Mouse (Mus musculus): ENCODE results near the gene Tmem53. TPM values are rescaled to one million over a fixed set of nuclear protein-coding genes. Genes with fewer than 3 reads are reported as not detected.
A peak's percentile ranks its signal among the peaks of the same experiment; 100 is the strongest.

The Tmem53 gene
- polyA plus RNA-seq, 1 experiment from 2014 or later: 7.3 TPM

DNA sequence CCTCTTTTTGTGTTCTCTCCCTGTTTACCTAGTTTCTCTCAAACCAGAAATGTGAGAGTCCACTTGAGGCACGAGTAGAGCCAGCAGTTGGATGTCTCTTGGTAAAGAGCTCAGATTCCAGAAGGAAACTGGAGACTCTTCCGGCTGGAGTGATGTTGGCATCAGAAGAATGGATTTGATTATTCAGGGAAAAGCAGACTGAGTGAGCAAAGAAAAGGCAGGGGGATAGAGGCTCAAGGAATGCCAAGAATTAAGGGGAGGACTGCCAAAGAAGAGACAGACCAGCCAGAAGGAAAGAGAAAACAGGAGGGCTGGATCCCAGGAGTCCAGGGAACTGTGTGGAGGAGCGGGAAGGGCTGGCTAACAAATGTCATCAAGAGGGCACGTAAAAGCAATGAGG, 15.9 kb upstream of the Tmem53 start:
- H3K4me1 ChIP-seq (ENCODE audit: control insufficient read depth, insufficient read depth, low read length): no peaks in the 10 kb centered on the region; the same call in 1 of the 2 replicates
- no peak for ATAC-seq (ENCODE audit: low read depth)
- no peaks in the 10 kb centered on the region for H3K27me3 ChIP-seq (ENCODE audit: control insufficient read depth, insufficient read depth, low read length)
- no peak overlapping the region for H3K4me3 ChIP-seq (ENCODE audit: low read depth, low read length)
- H3K4me2 ChIP-seq (ENCODE audit: low read depth, low read length): no peak overlapping the region
- 64% methylated on average over 4 of the region's 4 CpGs for WGBS
- H3K9ac ChIP-seq (replicated peaks; ENCODE audit: low read depth, low read length): no peak overlapping the region
- no peaks in the 10 kb centered on the region for H3K36me3 ChIP-seq (ENCODE audit: control insufficient read depth, insufficient read depth, low read length)
- H3K9me3 ChIP-seq (ENCODE audit: control insufficient read depth, low read length): no peaks in the 10 kb centered on the region
- no peak overlapping the region for H3K27ac ChIP-seq (ENCODE audit: low read depth, low read length)

DNA sequence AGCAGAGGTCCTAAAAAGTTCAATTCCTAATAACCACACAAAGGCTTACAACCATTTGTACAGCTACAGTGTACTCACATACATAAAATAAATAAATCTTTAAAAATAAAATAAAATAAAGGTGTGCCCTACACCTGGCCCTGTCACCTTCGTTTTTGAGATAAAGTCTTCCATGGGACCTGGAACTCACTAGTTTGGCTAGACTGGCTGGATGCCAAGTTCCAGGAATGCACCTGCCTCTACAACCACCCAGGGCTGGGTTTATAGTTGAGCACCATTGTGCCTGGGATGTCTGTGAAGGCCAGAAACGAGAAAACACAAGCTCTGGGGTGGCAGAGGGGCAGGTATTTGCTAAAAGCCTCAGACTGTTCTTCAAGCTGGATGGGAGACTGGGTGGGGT, 12.6 kb upstream of the Tmem53 start:
- Histone ChIP-seq H3K4me3 (ENCODE audit: low read depth, low read length) (no peak overlapping the region), H3K9me3 (ENCODE audit: control insufficient read depth, low read length) (no peaks in the 10 kb centered on the region), H3K36me3 (ENCODE audit: control insufficient read depth, insufficient read depth, low read length) (no peaks in the 10 kb centered on the region), H3K4me2 (ENCODE audit: low read depth, low read length) (no peak overlapping the region), H3K4me1 (ENCODE audit: control insufficient read depth, insufficient read depth, low read length) (no peaks in the 10 kb centered on the region; the same call in 1 of the 2 replicates), H3K9ac (replicated peaks; ENCODE audit: low read depth, low read length) (no peak overlapping the region), H3K27ac (ENCODE audit: low read depth, low read length) (no peak overlapping the region), H3K27me3 (ENCODE audit: control insufficient read depth, insufficient read depth, low read length) (no peaks in the 10 kb centered on the region)
- no peak for ATAC-seq (ENCODE audit: low read depth)
- 53% methylated on average over 2 of the region's 2 CpGs for WGBS

DNA sequence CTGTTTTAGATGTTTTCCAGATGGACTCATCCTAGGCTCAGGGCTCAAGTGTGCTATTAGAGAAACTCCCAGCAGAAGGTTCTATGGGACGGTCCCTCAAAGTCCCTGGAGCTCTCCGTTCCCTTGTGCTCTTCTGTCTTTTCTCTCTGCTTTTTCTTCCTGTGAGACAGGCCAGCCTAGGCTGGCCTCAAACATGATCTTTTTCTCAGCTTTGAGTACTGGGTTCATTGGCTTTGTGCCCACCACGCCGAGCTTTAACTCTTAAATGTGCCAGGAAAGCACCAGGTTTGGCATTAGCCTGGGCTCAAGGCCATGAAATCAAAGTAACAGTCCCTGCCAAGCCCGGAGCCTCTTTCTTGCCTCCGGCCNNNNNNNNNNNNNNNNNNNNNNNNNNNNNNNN, 10.9 kb upstream of the Tmem53 start:
- Histone ChIP-seq H3K9me3 (ENCODE audit: control insufficient read depth, low read length) (no peaks in the 10 kb centered on the region), H3K4me1 (ENCODE audit: control insufficient read depth, insufficient read depth, low read length) (no peaks in the 10 kb centered on the region), H3K4me2 (ENCODE audit: low read depth, low read length) (no peak overlapping the region), H3K27me3 (ENCODE audit: control insufficient read depth, insufficient read depth, low read length) (no peaks in the 10 kb centered on the region), H3K9ac (replicated peaks; ENCODE audit: low read depth, low read length) (no peak overlapping the region), H3K36me3 (ENCODE audit: control insufficient read depth, insufficient read depth, low read length) (no peaks in the 10 kb centered on the region), H3K27ac (ENCODE audit: low read depth, low read length) (no peak overlapping the region), H3K4me3 (ENCODE audit: low read depth, low read length) (no peak overlapping the region)
- WGBS: 62% methylated on average over 6 of the region's 6 CpGs
- ATAC-seq (ENCODE audit: low read depth): no peak

- no peaks in the 10 kb centered on the region for H3K4me1 ChIP-seq (ENCODE audit: control insufficient read depth, insufficient read depth, low read length)
- no peaks in the 10 kb centered on the region for H3K36me3 ChIP-seq (ENCODE audit: control insufficient read depth, insufficient read depth, low read length)
- no peak overlapping the region for H3K4me2 ChIP-seq (ENCODE audit: low read depth, low read length)
- H3K9me3 ChIP-seq (ENCODE audit: control insufficient read depth, low read length): no peaks in the 10 kb centered on the region
- H3K9ac ChIP-seq (replicated peaks; ENCODE audit: low read depth, low read length): no peak overlapping the region
- WGBS: 63% methylated on average over 1 of the region's 1 CpGs
- H3K27me3 ChIP-seq (ENCODE audit: control insufficient read depth, insufficient read depth, low read length): no peaks in the 10 kb centered on the region
- H3K4me3 ChIP-seq (ENCODE audit: low read depth, low read length): no peak overlapping the region
- no peak overlapping the region for H3K27ac ChIP-seq (ENCODE audit: low read depth, low read length)
- no peak; the same call in 1 of the 2 replicates for ATAC-seq (ENCODE audit: low read depth)
Observed at GRCm38 (mm10) chr4:117250982-117251381, 769 bp upstream of the Tmem53 start.

GRCm38 (mm10) chr4:117252351-117252750, 600 bp downstream of the Tmem53 start:
- 0 out of 2 replicates have a peak, but pooled peaks have one; percentile 35 for ATAC-seq (ENCODE audit: low read depth)
- 30% methylated on average over 5 of the region's 5 CpGs for WGBS
- peak overlapping the region; percentile 41; the same call in 1 of the 2 replicates for H3K27ac ChIP-seq (ENCODE audit: low read depth, low read length)
- H3K4me1 ChIP-seq (ENCODE audit: control insufficient read depth, insufficient read depth, low read length): no peaks in the 10 kb centered on the region
- H3K9me3 ChIP-seq (ENCODE audit: control insufficient read depth, low read length): no peaks in the 10 kb centered on the region
- peak overlapping the region; percentile 52 for H3K4me2 ChIP-seq (ENCODE audit: low read depth, low read length)
- H3K4me3 ChIP-seq (ENCODE audit: low read depth, low read length): peak overlapping the region; percentile 59
- peak overlapping the region; percentile 72 for H3K9ac ChIP-seq (replicated peaks; ENCODE audit: low read depth, low read length)
- no peaks in the 10 kb centered on the region for H3K27me3 ChIP-seq (ENCODE audit: control insufficient read depth, insufficient read depth, low read length)
- H3K36me3 ChIP-seq (ENCODE audit: control insufficient read depth, insufficient read depth, low read length): no peaks in the 10 kb centered on the region

- Histone ChIP-seq H3K36me3 (ENCODE audit: control insufficient read depth, insufficient read depth, low read length) (no peaks in the 10 kb centered on the region), H3K27ac (ENCODE audit: low read depth, low read length) (no peak overlapping the region), H3K9ac (replicated peaks; ENCODE audit: low read depth, low read length) (no peak overlapping the region), H3K4me1 (ENCODE audit: control insufficient read depth, insufficient read depth, low read length) (no peaks in the 10 kb centered on the region), H3K4me2 (ENCODE audit: low read depth, low read length) (peak overlapping the region; percentile 52; the same call in 1 of the 2 replicates), H3K27me3 (ENCODE audit: control insufficient read depth, insufficient read depth, low read length) (no peaks in the 10 kb centered on the region), H3K4me3 (ENCODE audit: low read depth, low read length) (peak overlapping the region; percentile 59; the same call in 1 of the 2 replicates), H3K9me3 (ENCODE audit: control insufficient read depth, low read length) (no peaks in the 10 kb centered on the region)
- WGBS: 89% methylated on average over 5 of the region's 5 CpGs
- ATAC-seq (ENCODE audit: low read depth): no peak
Observed at GRCm38 (mm10) chr4:117252755-117253154, 1.0 kb downstream of the Tmem53 start.

DNA sequence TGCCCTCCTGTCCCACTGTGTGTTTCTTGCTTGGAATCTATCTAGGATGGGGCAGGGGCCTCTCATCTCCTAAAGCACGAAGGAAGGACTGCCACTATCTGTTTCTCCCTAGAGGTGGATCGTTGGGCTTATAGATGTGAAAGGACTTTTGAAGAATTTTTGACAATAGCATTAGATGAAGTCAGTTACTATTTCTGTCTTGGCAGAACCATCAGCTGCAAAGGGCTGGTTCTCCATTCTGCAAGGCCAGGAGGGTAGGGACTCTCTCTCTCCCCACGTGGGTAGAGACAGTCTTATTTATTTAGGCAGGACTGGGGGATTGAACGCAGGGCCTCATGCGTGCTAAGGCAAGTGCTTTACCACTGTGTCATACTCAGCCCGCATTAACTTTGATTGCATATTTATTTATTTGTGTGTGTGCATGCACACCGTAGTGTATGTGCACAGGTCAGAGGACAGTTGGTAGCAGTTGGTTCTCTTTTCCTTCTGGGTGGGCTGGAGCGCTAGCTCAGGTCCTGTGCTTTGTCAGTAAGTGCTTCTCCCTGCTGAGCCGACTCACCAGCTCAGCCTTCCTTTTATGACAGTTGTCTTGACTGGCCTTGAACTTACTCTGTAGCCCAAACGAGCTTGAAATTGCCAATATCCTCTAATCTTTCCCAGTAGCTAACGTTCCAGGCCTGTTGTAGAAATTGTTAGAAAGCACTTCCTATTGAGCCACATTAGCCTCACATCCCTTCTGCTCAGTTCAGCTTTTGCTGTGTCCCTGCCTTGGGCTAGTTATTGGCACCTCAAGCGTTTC, 1.7 kb downstream of the Tmem53 start:
- no peak overlapping the region for H3K4me3 ChIP-seq (ENCODE audit: low read depth, low read length)
- no peak overlapping the region for H3K27ac ChIP-seq (ENCODE audit: low read depth, low read length)
- no peaks in the 10 kb centered on the region for H3K36me3 ChIP-seq (ENCODE audit: control insufficient read depth, insufficient read depth, low read length)
- no peaks in the 10 kb centered on the region for H3K4me1 ChIP-seq (ENCODE audit: control insufficient read depth, insufficient read depth, low read length)
- H3K4me2 ChIP-seq (ENCODE audit: low read depth, low read length): no peak overlapping the region
- no peak for ATAC-seq (ENCODE audit: low read depth)
- no peaks in the 10 kb centered on the region for H3K9me3 ChIP-seq (ENCODE audit: control insufficient read depth, low read length)
- no peak overlapping the region for H3K9ac ChIP-seq (replicated peaks; ENCODE audit: low read depth, low read length)
- WGBS: 59% methylated on average over 12 of the region's 12 CpGs
- no peaks in the 10 kb centered on the region for H3K27me3 ChIP-seq (ENCODE audit: control insufficient read depth, insufficient read depth, low read length)

DNA sequence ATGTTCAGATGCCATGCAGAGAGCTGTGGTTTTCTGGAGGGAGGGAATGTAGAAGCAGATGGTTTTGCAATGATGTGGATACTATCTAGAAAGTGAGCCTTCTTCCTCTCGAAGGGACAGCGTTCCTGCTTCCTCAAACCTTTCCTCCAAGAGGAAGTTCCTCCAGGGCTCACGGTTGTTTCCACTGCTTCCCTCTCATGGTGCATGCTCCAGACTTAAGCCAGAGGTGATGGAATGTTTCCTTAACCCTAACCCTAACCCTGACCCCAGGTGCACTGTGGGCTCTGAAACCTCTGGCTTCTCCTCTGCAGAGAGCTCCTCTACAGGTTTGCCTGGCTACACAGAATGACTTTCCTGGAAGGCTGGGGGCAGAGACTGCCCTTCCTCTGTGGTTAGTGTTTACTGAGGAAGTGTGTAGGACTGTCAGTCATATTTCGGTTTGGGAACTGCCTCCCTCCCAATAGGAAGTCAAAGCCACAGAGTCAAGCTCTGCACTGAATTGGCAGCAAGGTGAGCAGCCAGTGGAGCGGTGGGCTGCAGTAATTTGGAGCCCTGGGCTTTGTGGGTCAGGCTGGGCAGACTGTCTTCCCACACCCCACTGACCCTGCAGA, 2.4 kb downstream of the Tmem53 start:
- no peaks in the 10 kb centered on the region for H3K9me3 ChIP-seq (ENCODE audit: control insufficient read depth, low read length)
- H3K36me3 ChIP-seq (ENCODE audit: control insufficient read depth, insufficient read depth, low read length): no peaks in the 10 kb centered on the region
- H3K4me2 ChIP-seq (ENCODE audit: low read depth, low read length): no peak overlapping the region
- no peaks in the 10 kb centered on the region for H3K4me1 ChIP-seq (ENCODE audit: control insufficient read depth, insufficient read depth, low read length)
- H3K27me3 ChIP-seq (ENCODE audit: control insufficient read depth, insufficient read depth, low read length): no peaks in the 10 kb centered on the region
- no peak overlapping the region for H3K27ac ChIP-seq (ENCODE audit: low read depth, low read length)
- no peak overlapping the region for H3K4me3 ChIP-seq (ENCODE audit: low read depth, low read length)
- no peak overlapping the region for H3K9ac ChIP-seq (replicated peaks; ENCODE audit: low read depth, low read length)
- no peak for ATAC-seq (ENCODE audit: low read depth)
- 69% methylated on average over 5 of the region's 5 CpGs for WGBS

GRCm38 (mm10) chr4:117254672-117255071, 2.9 kb downstream of the Tmem53 start:
- Histone ChIP-seq H3K4me1 (ENCODE audit: control insufficient read depth, insufficient read depth, low read length) (no peaks in the 10 kb centered on the region), H3K27ac (ENCODE audit: low read depth, low read length) (no peak overlapping the region), H3K9me3 (ENCODE audit: control insufficient read depth, low read length) (no peaks in the 10 kb centered on the region), H3K36me3 (ENCODE audit: control insufficient read depth, insufficient read depth, low read length) (no peaks in the 10 kb centered on the region), H3K27me3 (ENCODE audit: control insufficient read depth, insufficient read depth, low read length) (no peaks in the 10 kb centered on the region), H3K4me2 (ENCODE audit: low read depth, low read length) (no peak overlapping the region), H3K9ac (replicated peaks; ENCODE audit: low read depth, low read length) (no peak overlapping the region), H3K4me3 (ENCODE audit: low read depth, low read length) (no peak overlapping the region)
- WGBS: 36% methylated on average over 6 of the region's 6 CpGs
- ATAC-seq (ENCODE audit: low read depth): no peak

Measured in neural tube, embryonic 14.5 days (tissue).